Mouse (Mus musculus): ENCODE measurements at regions not wholly inside any gene's neighbourhood (a gene's known extent, or its start where the extent isn't known, plus 50 kb on each side); places are given as distances from the start of the nearest gene placed in this dataset.

GRCm38 (mm10) chr10:109607121-109607520 is 596.3 kb upstream of the Syt1 start:
- DNase-seq (ENCODE audit: low spot score in 2 of 2), result no peak

GRCm38 (mm10) chr10:109603241-109603640 is 592.5 kb upstream of the Syt1 start:
- DNase-seq (ENCODE audit: low spot score in 2 of 2), result no peak

- no peak for DNase-seq (ENCODE audit: low spot score in 2 of 2)
These were observed 587.8 kb upstream of the Syt1 start for GRCm38 (mm10) chr10:109598604-109599003.

GRCm38 (mm10) chr10:109573200-109573599 is 562.4 kb upstream of the Syt1 start:
- no peak for DNase-seq (ENCODE audit: low spot score in 2 of 2)

- no peak for DNase-seq (ENCODE audit: low spot score in 2 of 2)
These were observed 559.0 kb upstream of the Syt1 start for GRCm38 (mm10) chr10:109569798-109570197.

- no peak for DNase-seq (ENCODE audit: low spot score in 2 of 2)
These were observed 555.9 kb upstream of the Syt1 start for GRCm38 (mm10) chr10:109566675-109567074.

GRCm38 (mm10) chr10:109561638-109562037 is 550.9 kb upstream of the Syt1 start:
- no peak for DNase-seq (ENCODE audit: low spot score in 2 of 2)

GRCm38 (mm10) chr10:109561094-109561493 is 550.3 kb upstream of the Syt1 start:
- no peak for DNase-seq (ENCODE audit: low spot score in 2 of 2)

GRCm38 (mm10) chr10:109543301-109543700 is 532.5 kb upstream of the Syt1 start:
- DNase-seq (ENCODE audit: low spot score in 2 of 2), result no peak

GRCm38 (mm10) chr10:109540229-109540628 is 529.4 kb upstream of the Syt1 start:
- no peak for DNase-seq (ENCODE audit: low spot score in 2 of 2)

GRCm38 (mm10) chr10:109528096-109528495 is 517.3 kb upstream of the Syt1 start:
- DNase-seq (ENCODE audit: low spot score in 2 of 2), result no peak

GRCm38 (mm10) chr10:109521681-109522080 is 510.9 kb upstream of the Syt1 start:
- no peak for DNase-seq (ENCODE audit: low spot score in 2 of 2)

- no peak for DNase-seq (ENCODE audit: low spot score in 2 of 2)
These were observed 506.9 kb upstream of the Syt1 start for GRCm38 (mm10) chr10:109517664-109518063.

- no peak for DNase-seq (ENCODE audit: low spot score in 2 of 2)
These were observed 504.4 kb upstream of the Syt1 start for GRCm38 (mm10) chr10:109515225-109515624.

GRCm38 (mm10) chr10:109510917-109511715 is 500.3 kb upstream of the Syt1 start:
- DNase-seq (ENCODE audit: low spot score in 2 of 2), result no peak

- no peak for DNase-seq (ENCODE audit: low spot score in 2 of 2)
These were observed 497.8 kb upstream of the Syt1 start for GRCm38 (mm10) chr10:109508553-109508952.

- DNase-seq (ENCODE audit: low spot score in 2 of 2), result no peak
These were observed 496.4 kb upstream of the Syt1 start for GRCm38 (mm10) chr10:109507228-109507627.

GRCm38 (mm10) chr10:109504683-109505082 is 493.9 kb upstream of the Syt1 start:
- no peak for DNase-seq (ENCODE audit: low spot score in 2 of 2)

GRCm38 (mm10) chr10:109500861-109501260 is 490.1 kb upstream of the Syt1 start:
- DNase-seq (ENCODE audit: low spot score in 2 of 2), result no peak

- no peak for DNase-seq (ENCODE audit: low spot score in 2 of 2)
These were observed 487.5 kb upstream of the Syt1 start for GRCm38 (mm10) chr10:109498301-109498700.

- DNase-seq (ENCODE audit: low spot score in 2 of 2), result peak; percentile 48 to 59
These were observed 485.4 kb upstream of the Syt1 start for GRCm38 (mm10) chr10:109496161-109496560.

- no peak for DNase-seq (ENCODE audit: low spot score in 2 of 2)
These were observed 480.0 kb upstream of the Syt1 start for GRCm38 (mm10) chr10:109490765-109491164.

GRCm38 (mm10) chr10:109488000-109488399 is 477.2 kb upstream of the Syt1 start:
- no peak for DNase-seq (ENCODE audit: low spot score in 2 of 2)

All from layer of hippocampus, adult 8-10 months (tissue).